Mouse (Mus musculus) ES-Bruce4 (cell line): ENCODE results near the gene Rxfp4. TPM values are rescaled to one million over a fixed set of nuclear protein-coding genes. Genes with fewer than 3 reads are reported as not detected.

Experiments used
- H3K27ac ChIP-seq: 2 replicates; pipeline ENCODE4 v1.5.1; 2012; ENCODE audit warnings: low read length, inconsistent platforms; ENCODE audit not compliant: insufficient read depth
- H3K27me3 ChIP-seq: 2 replicates; pipeline ENCODE4 v1.6.1; 2012; ENCODE audit warnings: mild to moderate bottlenecking, low read length, inconsistent platforms; ENCODE audit not compliant: control insufficient read depth, poor library complexity, insufficient read depth, severe bottlenecking
- H3K36me3 ChIP-seq: 2 replicates; pipeline ENCODE4 v1.6.1; 2012; ENCODE audit warnings: inconsistent platforms, mild to moderate bottlenecking, low read length, moderate library complexity; ENCODE audit not compliant: control insufficient read depth, poor library complexity, insufficient read depth, severe bottlenecking
- H3K4me1 ChIP-seq: one replicate; pipeline ENCODE4 v1.8.1; 2011; ENCODE audit warnings: low read length; ENCODE audit not compliant: control insufficient read depth, insufficient read depth
- H3K4me3 ChIP-seq: 2 replicates; pipeline ENCODE4 v1.5.1; 2011; ENCODE audit warnings: low read depth, mild to moderate bottlenecking, low read length
- H3K9ac ChIP-seq: 2 replicates; pipeline ENCODE4 v1.6.1; 2012; ENCODE audit warnings: low read depth, mild to moderate bottlenecking, inconsistent platforms; ENCODE audit not compliant: poor library complexity, severe bottlenecking
- H3K9me3 ChIP-seq: replicated peaks from 2 replicates; pipeline ENCODE4 v1.6.1; 2012; ENCODE audit warnings: mild to moderate bottlenecking, low read length, inconsistent platforms; ENCODE audit not compliant: control insufficient read depth, poor library complexity, insufficient read depth, severe bottlenecking
- CTCF ChIP-seq: IDR thresholded peaks from one replicate; pipeline ENCODE4 v1.8.1; 2011; ENCODE audit warnings: low read depth, low read length
- EP300 ChIP-seq: IDR thresholded peaks from 2 replicates; pipeline ENCODE4 v1.6.1; 2011; ENCODE audit warnings: low read depth, low read length; ENCODE audit not compliant: insufficient read depth
- POLR2A ChIP-seq: IDR thresholded peaks from one replicate; pipeline ENCODE4 v1.8.1; 2011; ENCODE audit warnings: low read length; ENCODE audit not compliant: insufficient read depth
- polyA plus RNA-seq: library from polyadenylated mRNA; stranded (reverse); fragments of >200 nt; gene quantifications from 2 replicates; pipeline ENCODE4 v1.2.4, GENCODE M21; 2011; ENCODE audit warnings: low read depth; ENCODE audit not compliant: missing spikeins, insufficient read depth, insufficient read length

Gene Rxfp4
- polyA plus RNA-seq, 1 experiment = not detected

GRCm38 (mm10) chr3:88649186-88649585, 3.8 kb downstream of the Rxfp4 start:
- Histone ChIP-seq H3K36me3 (0 out of 2 replicates have a peak, but pooled peaks cover 5% of the 10 kb centered on the region), H3K9me3 (no peaks in the 10 kb centered on the region), H3K27ac (no peak overlapping the region), H3K4me1 (peaks cover 12% of the 10 kb centered on the region), H3K9ac (no peak overlapping the region), H3K4me3 (no peak overlapping the region), H3K27me3 (no peaks in the 10 kb centered on the region)
- TF ChIP-seq POLR2A = no peak
- no peak for TF ChIP-seq CTCF
- no peak for TF ChIP-seq EP300

GRCm38 (mm10) chr3:88648452-88649168, 4.3 kb downstream of the Rxfp4 start:
- TF ChIP-seq POLR2A (no peak), EP300 (no peak), CTCF (no peak)
- Histone ChIP-seq H3K4me3 (no peak overlapping the region), H3K9me3 (no peaks in the 10 kb centered on the region), H3K36me3 (0 out of 2 replicates have a peak, but pooled peaks cover 5% of the 10 kb centered on the region), H3K27ac (no peak overlapping the region), H3K9ac (no peak overlapping the region), H3K4me1 (peaks cover 12% of the 10 kb centered on the region), H3K27me3 (no peaks in the 10 kb centered on the region)

- TF ChIP-seq EP300 = no peak
- TF ChIP-seq POLR2A = no peak
- TF ChIP-seq CTCF = no peak
- Histone ChIP-seq H3K4me1 (peaks cover 12% of the 10 kb centered on the region), H3K4me3 (no peak overlapping the region), H3K27ac (peak overlapping the region; percentile 62; the same call in 1 of the 2 replicates), H3K9me3 (no peaks in the 10 kb centered on the region), H3K36me3 (0 out of 2 replicates have a peak, but pooled peaks cover 5% of the 10 kb centered on the region), H3K9ac (no peak overlapping the region), H3K27me3 (no peaks in the 10 kb centered on the region)
Measured at GRCm38 (mm10) chr3:88647779-88648413, 5.0 kb downstream of the Rxfp4 start.

- Histone ChIP-seq H3K9me3 (no peaks in the 10 kb centered on the region), H3K27me3 (no peaks in the 10 kb centered on the region), H3K9ac (no peak overlapping the region), H3K36me3 (peaks cover 5% of the 10 kb centered on the region; the same call in 1 of the 2 replicates), H3K27ac (peak overlapping the region; percentile 62), H3K4me1 (peaks cover 12% of the 10 kb centered on the region), H3K4me3 (no peak overlapping the region)
- TF ChIP-seq CTCF (no peak), EP300 (no peak), POLR2A (no peak)
Measured at GRCm38 (mm10) chr3:88647076-88647475, 5.9 kb downstream of the Rxfp4 start.

- H3K36me3 ChIP-seq = peaks cover 5% of the 10 kb centered on the region; the same call in 1 of the 2 replicates
- peak; percentile 97 for TF ChIP-seq EP300
- no peak for TF ChIP-seq POLR2A
- H3K9ac ChIP-seq = no peak overlapping the region
- no peaks in the 10 kb centered on the region for H3K27me3 ChIP-seq
- H3K4me3 ChIP-seq = no peak overlapping the region
- no peaks in the 10 kb centered on the region for H3K9me3 ChIP-seq
- peaks cover 12% of the 10 kb centered on the region for H3K4me1 ChIP-seq
- H3K27ac ChIP-seq = peak overlapping the region; percentile 73
Measured at GRCm38 (mm10) chr3:88646426-88646995, 6.4 kb downstream of the Rxfp4 start.

GRCm38 (mm10) chr3:88645937-88646336, 7.0 kb downstream of the Rxfp4 start:
- TF ChIP-seq POLR2A = no peak
- no peak for TF ChIP-seq CTCF
- no peak for TF ChIP-seq EP300
- H3K36me3 ChIP-seq = peaks cover 8% of the 10 kb centered on the region
- H3K27ac ChIP-seq = peak overlapping the region; percentile 73
- peaks cover 12% of the 10 kb centered on the region for H3K4me1 ChIP-seq
- no peaks in the 10 kb centered on the region for H3K9me3 ChIP-seq
- H3K27me3 ChIP-seq = no peaks in the 10 kb centered on the region
- H3K9ac ChIP-seq = no peak overlapping the region
- H3K4me3 ChIP-seq = no peak overlapping the region
